In the genomic region with DNA sequence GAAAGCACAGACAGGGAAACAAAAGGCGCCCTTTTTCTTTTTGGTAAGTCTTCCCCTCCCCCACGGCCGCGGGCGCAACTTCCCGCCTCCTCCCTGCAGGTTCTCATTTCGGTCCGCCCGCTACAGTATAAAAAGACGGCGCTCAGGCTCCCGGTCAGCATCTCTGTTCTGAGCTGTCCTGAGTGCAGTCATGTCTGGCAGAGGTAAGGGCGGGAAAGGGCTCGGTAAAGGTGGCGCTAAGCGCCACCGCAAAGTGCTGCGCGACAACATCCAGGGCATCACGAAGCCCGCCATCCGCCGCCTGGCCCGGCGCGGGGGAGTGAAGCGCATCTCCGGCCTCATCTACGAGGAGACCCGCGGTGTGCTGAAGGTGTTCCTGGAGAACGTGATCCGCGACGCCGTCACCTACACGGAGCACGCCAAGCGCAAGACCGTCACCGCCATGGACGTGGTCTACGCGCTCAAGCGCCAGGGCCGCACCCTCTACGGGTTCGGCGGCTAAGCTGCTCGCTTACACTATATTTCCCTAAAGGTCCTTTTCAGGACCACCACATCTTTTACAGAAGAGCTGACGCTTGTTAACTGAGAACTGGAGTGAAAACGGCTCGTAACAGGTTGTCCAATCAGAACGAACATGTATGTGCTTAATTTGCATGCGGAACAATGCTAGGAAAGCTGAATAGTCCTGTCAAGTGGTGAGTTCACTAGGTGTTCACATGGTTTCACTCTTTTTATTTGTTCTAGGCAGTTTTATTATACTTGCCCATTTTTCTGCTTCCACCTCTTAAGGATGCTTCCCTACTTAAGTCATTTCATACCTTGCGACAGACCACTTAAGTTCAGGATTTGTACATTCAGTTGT, we compare ENCODE assay signal across 8 mouse cellular contexts. TPM values are rescaled to one million over a fixed set of nuclear protein-coding genes. Genes with fewer than 3 reads are reported as not detected.
DNase-seq lines count a peak whose midpoint lies in the region; ATAC-seq lines count a peak whose summit lies in the region.
"Not testable (repeated sequence)": the region's sequence is repeated elsewhere in the genome, so short reads cannot be mapped to it uniquely, and the experiment has no call there.

A gene (plus strand): TSS at position 159 of the 862 bp plus-strand sequence.

- peak; percentile 86 for DNase-seq in NIH3T3 (ENCODE audit: low read depth)
- DNase-seq in cerebellum, postnatal 10 days = peak; percentile 91 to 93
- peak; percentile 58 to 73 for DNase-seq in frontal cortex, postnatal 10 days (ENCODE audit: low spot score in 2 of 2)
- DNase-seq in hindbrain, embryonic 14.5 days (ENCODE audit: low spot score) = peak; percentile 92
- DNase-seq in left cerebral cortex, adult 11 months (ENCODE audit: low spot score) = peak; percentile 77
- peak; percentile 75 for DNase-seq in lung, postnatal 36 days
- peak; percentile 95 for DNase-seq in retina, postnatal 1 day
- peak; percentile 89 for DNase-seq in thymus, postnatal 4 days

- peak within 1 kb of the TSS; percentile 99 for H3K27ac ChIP-seq in hindbrain, embryonic 14.5 days

- peak; percentile 92 for ATAC-seq in hindbrain, embryonic 14.5 days (ENCODE audit: low FRiP score)

- WGBS in hindbrain, embryonic 14.5 days = under 1% methylated on average over 42 of the region's 56 CpGs

- H3K4me2 ChIP-seq in hindbrain, embryonic 14.5 days (replicated peaks) = peak within 1 kb of the TSS; percentile 88

- peak within 1 kb of the TSS; percentile 43 for H3K4me3 ChIP-seq in hindbrain, embryonic 14.5 days (replicated peaks; ENCODE audit: low read length)

- peak within 1 kb of the TSS; percentile 76 for H3K9ac ChIP-seq in hindbrain, embryonic 14.5 days

- not testable (repeated sequence) for H3K9me3 ChIP-seq in hindbrain, embryonic 14.5 days (ENCODE audit: control insufficient read depth, low read length)

- peaks cover 22% of the 10 kb centered on the region for H3K4me1 ChIP-seq in hindbrain, embryonic 14.5 days (replicated peaks; ENCODE audit: control insufficient read depth, insufficient read depth, low read length)

- not testable (repeated sequence) for H3K36me3 ChIP-seq in hindbrain, embryonic 14.5 days (replicated peaks; ENCODE audit: control insufficient read depth, insufficient read depth)

- not testable (repeated sequence) for H3K27me3 ChIP-seq in hindbrain, embryonic 14.5 days (ENCODE audit: control insufficient read depth, insufficient read depth, low read length)

RNA-seq across cellular contexts. Expression of the gene that starts here (rescaled TPM):
- 0.33 and 0.64 TPM in 2 replicates for polyA plus RNA-seq in hindbrain, embryonic 14.5 days (2014; fragmentation: Nextera tagmentation; extraction: Ambion mirVana)

Comparison
In these comparisons a context has a peak if more than half of its experiments do, and no peak if none do; other contexts are left out.
1. Peak in every context shown above with its lines: DNase-seq, ATAC-seq, H3K4me3 ChIP-seq and H3K27ac ChIP-seq.
2. Peak in DNase-seq, ATAC-seq, H3K4me3 ChIP-seq, H3K27ac ChIP-seq, H3K9ac ChIP-seq and H3K4me2 ChIP-seq in hindbrain, embryonic 14.5 days; RNA of the gene not detected or under 1 TPM.